Comparison of ENCODE assay signal across 13 mouse cellular contexts in the genomic region with DNA sequence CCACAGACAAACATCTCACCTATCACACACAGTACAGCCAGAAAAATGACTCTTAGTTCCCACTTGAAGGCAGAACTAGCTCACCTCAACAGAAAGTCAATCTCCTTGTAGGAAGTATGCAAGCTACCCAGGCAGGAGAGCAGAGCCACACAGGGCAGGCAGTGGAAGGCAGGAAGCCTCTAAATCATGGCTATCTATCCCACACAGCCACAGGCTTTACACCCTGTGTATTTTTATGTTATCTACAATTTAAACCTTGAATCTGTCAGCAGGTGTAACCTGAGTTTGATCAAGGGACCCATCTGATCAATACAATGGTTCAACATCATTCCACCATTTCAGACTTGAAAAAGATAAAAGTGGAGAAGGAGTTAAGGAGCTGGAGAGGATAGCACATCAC.
"Had no signal": no experiment of that assay in that cellular context is flagged by ENCODE, and none has a peak within 500 bp of the region (broad histone marks: within the 10 kb centered on the region; RNA-seq: fewer than 3 reads in every experiment).

No protein-coding gene starts in this region.

- H3K4me2 ChIP-seq: liver, embryonic 13.5 days; lung, embryonic 15.5 days; midbrain, embryonic 13.5 days had no signal

- H3K4me3 ChIP-seq: left cerebral cortex, adult 2 months; liver, embryonic 13.5 days; lung, embryonic 15.5 days; midbrain, embryonic 13.5 days had no signal

- ATAC-seq: midbrain, embryonic 13.5 days; midbrain, embryonic 16.5 days had no signal

- H3K9ac ChIP-seq: liver, embryonic 13.5 days; lung, embryonic 15.5 days had no signal

- DNase-seq: kidney, adult 9 months; kidney, postnatal 14 days; kidney, postnatal 4 days; layer of hippocampus, postnatal 36 days; liver, embryonic 13.5 days; lung, postnatal 10 days; lung, postnatal 36 days; thymus, adult 18-20 months; thymus, postnatal 36 days had no signal

- H3K9me3 ChIP-seq: liver, embryonic 13.5 days; lung, embryonic 15.5 days; midbrain, embryonic 13.5 days had no signal

- H3K27me3 ChIP-seq: liver, embryonic 13.5 days; lung, embryonic 15.5 days; midbrain, embryonic 13.5 days had no signal

- H3K27ac ChIP-seq: left cerebral cortex, adult 2 months; liver, embryonic 13.5 days; lung, embryonic 15.5 days; midbrain, embryonic 13.5 days had no signal
